Mouse (Mus musculus) E14TG2a.4 (cell line): ENCODE results near the gene Bmp2k.

Source experiments
- CTCF ChIP-seq: conservative IDR thresholded peaks from 2 replicates; pipeline ENCODE4 v1.5.1; 2014; ENCODE audit warnings: low read length
- NANOG ChIP-seq: IDR thresholded peaks from 2 replicates; pipeline ENCODE4 v1.6.1; 2014; ENCODE audit warnings: borderline replicate concordance, low read length, mixed read lengths
- POU5F1 ChIP-seq: IDR thresholded peaks from 2 replicates; pipeline ENCODE4 v1.6.1; 2014; ENCODE audit warnings: low read length, borderline replicate concordance

DNA sequence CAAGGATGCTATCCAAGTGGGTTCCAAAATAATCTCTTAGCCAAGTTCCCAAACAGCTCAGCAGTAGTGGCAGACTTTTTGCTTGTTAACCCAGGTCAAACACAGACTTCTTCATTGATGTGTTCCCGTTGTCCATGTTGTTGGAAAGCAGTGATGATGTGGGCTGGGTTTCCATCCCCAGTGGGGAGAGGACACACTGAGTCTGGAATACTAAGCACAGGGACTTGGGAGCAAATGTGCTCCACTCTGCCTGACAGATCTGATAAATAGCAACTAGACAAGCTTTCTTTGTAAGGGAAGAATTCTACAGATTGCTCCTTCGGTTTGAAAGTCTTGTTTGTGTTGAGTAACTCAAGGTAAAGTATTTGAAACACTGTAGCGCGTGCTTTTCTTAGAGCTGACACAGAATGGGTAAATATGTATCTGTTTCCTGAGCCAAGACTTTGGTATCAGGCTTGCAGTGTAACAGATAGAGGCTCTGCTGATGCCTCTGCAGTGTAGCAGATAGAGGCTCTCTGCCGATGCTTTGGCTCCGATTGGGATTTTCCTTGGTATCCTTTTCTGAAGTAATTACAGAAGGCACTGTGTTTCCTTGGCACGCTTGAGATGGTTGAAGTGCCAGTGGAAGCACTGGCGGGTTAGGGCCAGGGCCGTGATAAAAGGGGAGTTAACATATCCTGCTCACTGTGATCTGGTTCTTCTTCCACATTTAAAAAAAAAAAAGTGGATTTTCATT lies 19.5 kb downstream of the Bmp2k start:
- TF ChIP-seq CTCF (no peak), POU5F1 (no peak), NANOG (no peak)
